Mouse (Mus musculus): Measurements from ENCODE around the gene BC049715. TPM values are rescaled to one million over a fixed set of nuclear protein-coding genes. Genes with fewer than 3 reads are reported as not detected.

The BC049715 gene
- total and polyA plus RNA-seq, 3 experiments: 0.27 to 1.2 TPM; not detected in 1

GRCm38 (mm10) chr6:136857186-136857872, 29.9 kb downstream of the BC049715 start, which contains the start of gene Art4 (continued):
- TF ChIP-seq TBP (IDR thresholded peaks at IDR 0.05; ENCODE audit: low read depth, low read length): no peak
- peak; percentile 72 for TF ChIP-seq RCOR1 (IDR thresholded peaks at IDR 0.05; ENCODE audit: low read depth, low read length)
- TF ChIP-seq MYC (IDR thresholded peaks at IDR 0.05; ENCODE audit: low read depth, low read length): 0 out of 2 replicates have a peak, but pooled peaks have one; percentile 16
- TF ChIP-seq MAX (IDR thresholded peaks at IDR 0.05; ENCODE audit: low read length): no peak; the same call in 1 of the 2 replicates
- 0 out of 6 replicates have a peak, but pooled peaks of 1 of the 3 experiments have one; percentile 10 for TF ChIP-seq CTCF (IDR thresholded peaks at IDR 0.05 in 2 of 3, conservative IDR thresholded peaks at IDR 0.05 in 1 of 3; ENCODE audit: control insufficient read depth in 1 of 3, insufficient read depth in 1 of 3, low read depth in 2 of 3, low read length in 3 of 3, poor library complexity in 1 of 3, severe bottlenecking in 1 of 3)
- TF ChIP-seq RAD21 (IDR thresholded peaks at IDR 0.05; ENCODE audit: low read depth, low read length): no peak; the same call in 1 of the 2 replicates
- TF ChIP-seq ETS1 (IDR thresholded peaks at IDR 0.05; ENCODE audit: low read depth, low read length): peak; percentile 89
- TF ChIP-seq ZNF384 (IDR thresholded peaks at IDR 0.05; ENCODE audit: low read depth, low read length): no peak
- TF ChIP-seq MAFK (IDR thresholded peaks at IDR 0.05; ENCODE audit: borderline replicate concordance, low read depth, low read length): 0 out of 2 replicates have a peak, but pooled peaks have one; percentile 15
- peak; percentile 98 for TF ChIP-seq TCF12 (IDR thresholded peaks at IDR 0.05; ENCODE audit: low read depth, low read length)
- TF ChIP-seq MXI1 (IDR thresholded peaks at IDR 0.05; ENCODE audit: low read depth, low read length): no peak; the same call in none of the 2 replicates
- TF ChIP-seq KAT2A (conservative IDR thresholded peaks at IDR 0.05; ENCODE audit: low read depth, low read length): no peak

- no peak for DNase-seq (ENCODE audit: low read depth, low spot score)
- Histone ChIP-seq H3K9me3 (replicated peaks; ENCODE audit: insufficient read depth, low read length) (no peaks in the 10 kb centered on the region), H3K9ac (ENCODE audit: control insufficient read depth, low read depth, low read length, poor library complexity, severe bottlenecking) (peak overlapping the region; percentile 43), H3K27ac (ENCODE audit: control insufficient read depth, low read depth, low read length) (peak overlapping the region; percentile 14; the same call in 1 of the 2 replicates), H3K4me1 (ENCODE audit: control insufficient read depth in 1 of 2, insufficient read depth in 2 of 2, low read length in 2 of 2) (peaks cover 0 to 22% of the 10 kb centered on the region in 2 experiments; a peak in 3 of 4 replicates), H3K4me3 (ENCODE audit: control insufficient read depth in 1 of 2, insufficient read depth in 1 of 2, low read depth in 2 of 2, low read length in 2 of 2) (peak overlapping the region; percentile 16 to 67), H3K36me3 (ENCODE audit: control insufficient read depth in 1 of 2, insufficient read depth in 2 of 2, low read length in 2 of 2) (peaks cover 0 to 9% of the 10 kb centered on the region in 2 experiments; a peak in 2 of 4 replicates), H3K79me2 (ENCODE audit: control insufficient read depth, insufficient read depth, low read length, poor library complexity) (no peaks in the 10 kb centered on the region), H3K27me3 (ENCODE audit: control insufficient read depth in 1 of 2, insufficient read depth in 2 of 2, low read length in 2 of 2) (no peaks in the 10 kb centered on the region)
- 0 out of 2 replicates have a peak, but pooled peaks have one; percentile 2 for TF ChIP-seq MYC (IDR thresholded peaks at IDR 0.05; ENCODE audit: low read depth, low read length)
- no peak for TF ChIP-seq MAFK (IDR thresholded peaks at IDR 0.05; ENCODE audit: borderline replicate concordance, low read depth, low read length)
- no peak for TF ChIP-seq USF2 (IDR thresholded peaks at IDR 0.05; ENCODE audit: borderline replicate concordance in 1 of 2, insufficient read depth in 1 of 2, low read depth in 1 of 2, low read length in 2 of 2)
- TF ChIP-seq JUND (IDR thresholded peaks at IDR 0.05; ENCODE audit: low read depth, low read length): no peak
- TF ChIP-seq GABPA (IDR thresholded peaks at IDR 0.05; ENCODE audit: low read depth, low read length): no peak
- no peak for TF ChIP-seq E2F4 (IDR thresholded peaks at IDR 0.05; ENCODE audit: borderline replicate concordance, low read depth, low read length)
Measured at GRCm38 (mm10) chr6:136857873-136858260, 30.4 kb downstream of the BC049715 start.
